Mouse (Mus musculus) small intestine, adult 2 months (tissue): ENCODE data around the gene Mkln1. TPM values are rescaled to one million over a fixed set of nuclear protein-coding genes. Genes with fewer than 3 reads are reported as not detected.

Source experiments
- H3K27ac ChIP-seq: fragments of 200-500 bp; 2 replicates; pipeline ENCODE4 v1.5.1; 2012; ENCODE audit warnings: low read depth, low read length, control low read depth, inconsistent platforms; ENCODE audit not compliant: insufficient read depth
- H3K27me3 ChIP-seq: fragments of 200-500 bp; 2 replicates; pipeline ENCODE4 v1.6.1; 2012; ENCODE audit warnings: mild to moderate bottlenecking, moderate library complexity, low read length, inconsistent platforms; ENCODE audit not compliant: control insufficient read depth, insufficient read depth
- H3K36me3 ChIP-seq: fragments of 200-500 bp; 2 replicates; pipeline ENCODE4 v1.6.1; 2012; ENCODE audit warnings: mild to moderate bottlenecking, low read length, control low read depth, inconsistent platforms; ENCODE audit not compliant: control insufficient read depth, insufficient read depth
- H3K4me1 ChIP-seq: fragments of 200-500 bp; 2 replicates; pipeline ENCODE4 v1.6.1; 2012; ENCODE audit warnings: low read length, inconsistent platforms, mixed read lengths; ENCODE audit not compliant: control insufficient read depth, insufficient read depth, insufficient read length
- H3K4me3 ChIP-seq: fragments of 200-500 bp; 2 replicates; pipeline ENCODE4 v1.5.1; 2012; ENCODE audit warnings: low read depth, mild to moderate bottlenecking, control low read depth, inconsistent platforms, low read length, moderate library complexity
- CTCF ChIP-seq: fragments of 200-500 bp; IDR thresholded peaks from 2 replicates; pipeline ENCODE4 v1.5.1; 2012; ENCODE audit warnings: low read depth, mild to moderate bottlenecking, control low read depth, inconsistent platforms, low read length, moderate library complexity, mixed read lengths; ENCODE audit not compliant: insufficient replicate concordance, insufficient read length; ENCODE audit errors: extremely low read depth
- POLR2A ChIP-seq: fragments of 200-500 bp; IDR thresholded peaks from 2 replicates; pipeline ENCODE4 v1.6.1; 2012; ENCODE audit warnings: low read depth, mild to moderate bottlenecking, control low read depth, inconsistent platforms, low read length, moderate library complexity
- WGBS: fragments of 180-500 bp; shearing (Covaris S2); methylation state at CpG from one replicate; pipeline ENCODE4 v1.1.7; 2018; 5-methylcytosine and 5-hydroxymethylcytosine counted together
- polyA plus RNA-seq: library from polyadenylated mRNA; depleted of rRNA; stranded (reverse); fragments of >200 nt; gene quantifications from 2 replicates; pipeline ENCODE4 v1.2.3, GENCODE M21; 2012

The Mkln1 gene
- polyA plus RNA-seq, 1 experiment: 9.8 TPM

- peaks cover 29% of the 10 kb centered on the region for H3K36me3 ChIP-seq
- TF ChIP-seq POLR2A: no peak
- no peak for TF ChIP-seq CTCF
- H3K27ac ChIP-seq: no peak overlapping the region
- no peaks in the 10 kb centered on the region for H3K27me3 ChIP-seq
- H3K4me1 ChIP-seq: peaks cover 3% of the 10 kb centered on the region
- WGBS: 87% methylated on average over 2 of the region's 2 CpGs
- no peak overlapping the region for H3K4me3 ChIP-seq
Observed at GRCm38 (mm10) chr6:31495122-31495731, 96.7 kb downstream of the Mkln1 start.

- no peaks in the 10 kb centered on the region for H3K27me3 ChIP-seq
- peaks cover 26% of the 10 kb centered on the region for H3K36me3 ChIP-seq
- no peak overlapping the region for H3K4me3 ChIP-seq
- WGBS: 91% methylated on average over 2 of the region's 2 CpGs
- peaks cover 3% of the 10 kb centered on the region for H3K4me1 ChIP-seq
- TF ChIP-seq POLR2A (no peak), CTCF (no peak)
- H3K27ac ChIP-seq: no peak overlapping the region
Observed at GRCm38 (mm10) chr6:31496227-31496626, 97.7 kb downstream of the Mkln1 start.

GRCm38 (mm10) chr6:31499836-31500235 lies 101.3 kb downstream of the Mkln1 start:
- no peak overlapping the region for H3K4me3 ChIP-seq
- 80% methylated on average over 10 of the region's 10 CpGs for WGBS
- no peak for TF ChIP-seq POLR2A
- TF ChIP-seq CTCF: no peak
- H3K27ac ChIP-seq: no peak overlapping the region
- H3K27me3 ChIP-seq: no peaks in the 10 kb centered on the region
- peaks cover 22% of the 10 kb centered on the region for H3K36me3 ChIP-seq
- peaks cover 3% of the 10 kb centered on the region for H3K4me1 ChIP-seq

GRCm38 (mm10) chr6:31500260-31500659 lies 101.7 kb downstream of the Mkln1 start:
- Histone ChIP-seq H3K4me1 (peaks cover 3% of the 10 kb centered on the region), H3K27ac (no peak overlapping the region), H3K27me3 (no peaks in the 10 kb centered on the region), H3K36me3 (peaks cover 22% of the 10 kb centered on the region), H3K4me3 (no peak overlapping the region)
- 38% methylated on average over 2 of the region's 2 CpGs for WGBS
- TF ChIP-seq POLR2A: no peak
- no peak for TF ChIP-seq CTCF

- H3K27ac ChIP-seq: no peak overlapping the region
Observed at GRCm38 (mm10) chr6:31500691-31501090, 102.2 kb downstream of the Mkln1 start.

GRCm38 (mm10) chr6:31502614-31503013 lies 104.1 kb downstream of the Mkln1 start:
- no peak for TF ChIP-seq POLR2A
- TF ChIP-seq CTCF: no peak
- Histone ChIP-seq H3K27ac (no peak overlapping the region), H3K4me3 (no peak overlapping the region), H3K27me3 (no peaks in the 10 kb centered on the region), H3K36me3 (peaks cover 19% of the 10 kb centered on the region), H3K4me1 (peaks cover 3% of the 10 kb centered on the region)
- 78% methylated on average over 2 of the region's 2 CpGs for WGBS

More at GRCm38 (mm10) chr6:31500691-31501090, 102.2 kb downstream of the Mkln1 start:
- H3K36me3 ChIP-seq: peaks cover 22% of the 10 kb centered on the region
- TF ChIP-seq CTCF (no peak), POLR2A (no peak)
- peaks cover 3% of the 10 kb centered on the region for H3K4me1 ChIP-seq
- no peak overlapping the region for H3K4me3 ChIP-seq
- no peaks in the 10 kb centered on the region for H3K27me3 ChIP-seq

- no peaks in the 10 kb centered on the region for H3K4me1 ChIP-seq
- TF ChIP-seq CTCF: no peak
- TF ChIP-seq POLR2A: no peak
- WGBS: 74% methylated on average over 6 of the region's 6 CpGs
Observed at GRCm38 (mm10) chr6:31513726-31514125, 115.2 kb downstream of the Mkln1 start.

More at GRCm38 (mm10) chr6:31513726-31514125, 115.2 kb downstream of the Mkln1 start:
- H3K4me3 ChIP-seq: no peak overlapping the region
- no peaks in the 10 kb centered on the region for H3K27me3 ChIP-seq
- peaks cover 19% of the 10 kb centered on the region for H3K36me3 ChIP-seq
- no peak overlapping the region for H3K27ac ChIP-seq
